Mouse (Mus musculus) ES-Bruce4 (cell line): ENCODE data around the gene Herc4. TPM values are rescaled to one million over a fixed set of nuclear protein-coding genes. Genes with fewer than 3 reads are reported as not detected.
"Not testable (repeated sequence)": the region's sequence is repeated elsewhere in the genome, so short reads cannot be mapped to it uniquely, and the experiment has no call there.

Experiments
- H3K27ac ChIP-seq: 2 replicates; pipeline ENCODE4 v1.5.1; 2012; ENCODE audit warnings: low read length, inconsistent platforms; ENCODE audit not compliant: insufficient read depth
- H3K27me3 ChIP-seq: 2 replicates; pipeline ENCODE4 v1.6.1; 2012; ENCODE audit warnings: mild to moderate bottlenecking, low read length, inconsistent platforms; ENCODE audit not compliant: control insufficient read depth, poor library complexity, insufficient read depth, severe bottlenecking
- H3K36me3 ChIP-seq: 2 replicates; pipeline ENCODE4 v1.6.1; 2012; ENCODE audit warnings: inconsistent platforms, mild to moderate bottlenecking, low read length, moderate library complexity; ENCODE audit not compliant: control insufficient read depth, poor library complexity, insufficient read depth, severe bottlenecking
- H3K4me1 ChIP-seq: one replicate; pipeline ENCODE4 v1.8.1; 2011; ENCODE audit warnings: low read length; ENCODE audit not compliant: control insufficient read depth, insufficient read depth
- H3K4me3 ChIP-seq: 2 replicates; pipeline ENCODE4 v1.5.1; 2011; ENCODE audit warnings: low read depth, mild to moderate bottlenecking, low read length
- H3K9ac ChIP-seq: 2 replicates; pipeline ENCODE4 v1.6.1; 2012; ENCODE audit warnings: low read depth, mild to moderate bottlenecking, inconsistent platforms; ENCODE audit not compliant: poor library complexity, severe bottlenecking
- H3K9me3 ChIP-seq: replicated peaks from 2 replicates; pipeline ENCODE4 v1.6.1; 2012; ENCODE audit warnings: mild to moderate bottlenecking, low read length, inconsistent platforms; ENCODE audit not compliant: control insufficient read depth, poor library complexity, insufficient read depth, severe bottlenecking
- CTCF ChIP-seq: IDR thresholded peaks from one replicate; pipeline ENCODE4 v1.8.1; 2011; ENCODE audit warnings: low read depth, low read length
- EP300 ChIP-seq: IDR thresholded peaks from 2 replicates; pipeline ENCODE4 v1.6.1; 2011; ENCODE audit warnings: low read depth, low read length; ENCODE audit not compliant: insufficient read depth
- POLR2A ChIP-seq: IDR thresholded peaks from one replicate; pipeline ENCODE4 v1.8.1; 2011; ENCODE audit warnings: low read length; ENCODE audit not compliant: insufficient read depth
- polyA plus RNA-seq: library from polyadenylated mRNA; stranded (reverse); fragments of >200 nt; gene quantifications from 2 replicates; pipeline ENCODE4 v1.2.4, GENCODE M21; 2011; ENCODE audit warnings: low read depth; ENCODE audit not compliant: missing spikeins, insufficient read depth, insufficient read length

Herc4 gene
- polyA plus RNA-seq, 1 experiment, result 139 TPM

- no peak overlapping the region for H3K9ac ChIP-seq
- H3K27ac ChIP-seq, result no peak overlapping the region
- peaks cover 2% of the 10 kb centered on the region for H3K4me1 ChIP-seq
- H3K4me3 ChIP-seq, result no peak overlapping the region
- peaks cover 2% of the 10 kb centered on the region; the same call in 1 of the 2 replicates for H3K36me3 ChIP-seq
- peaks cover 4% of the 10 kb centered on the region for H3K9me3 ChIP-seq
- TF ChIP-seq EP300 (no peak), CTCF (no peak), POLR2A (no peak)
- H3K27me3 ChIP-seq, result no peaks in the 10 kb centered on the region
Measured at GRCm38 (mm10) chr10:63341351-63341750, 97.7 kb downstream of the Herc4 start.

- peaks cover 4% of the 10 kb centered on the region for H3K4me1 ChIP-seq
- H3K36me3 ChIP-seq, result no peaks in the 10 kb centered on the region
- H3K9me3 ChIP-seq, result peaks cover 4% of the 10 kb centered on the region
- no peak overlapping the region for H3K4me3 ChIP-seq
- H3K27ac ChIP-seq, result no peak overlapping the region
- no peaks in the 10 kb centered on the region for H3K27me3 ChIP-seq
- H3K9ac ChIP-seq, result no peak overlapping the region
- TF ChIP-seq POLR2A (no peak), CTCF (no peak), EP300 (no peak)
Measured at GRCm38 (mm10) chr10:63344751-63345150, 101.1 kb downstream of the Herc4 start.

GRCm38 (mm10) chr10:63348291-63348690, 104.7 kb downstream of the Herc4 start:
- H3K4me1 ChIP-seq, result peaks cover 6% of the 10 kb centered on the region
- peak overlapping the region; percentile 87 for H3K27ac ChIP-seq
- no peak overlapping the region for H3K4me3 ChIP-seq
- H3K27me3 ChIP-seq, result no peaks in the 10 kb centered on the region
- TF ChIP-seq CTCF (no peak), EP300 (peak; percentile 48; the same call in 1 of the 2 replicates), POLR2A (no peak)
- H3K9me3 ChIP-seq, result peaks cover 5% of the 10 kb centered on the region
- no peak overlapping the region for H3K9ac ChIP-seq
- H3K36me3 ChIP-seq, result no peaks in the 10 kb centered on the region

DNA sequence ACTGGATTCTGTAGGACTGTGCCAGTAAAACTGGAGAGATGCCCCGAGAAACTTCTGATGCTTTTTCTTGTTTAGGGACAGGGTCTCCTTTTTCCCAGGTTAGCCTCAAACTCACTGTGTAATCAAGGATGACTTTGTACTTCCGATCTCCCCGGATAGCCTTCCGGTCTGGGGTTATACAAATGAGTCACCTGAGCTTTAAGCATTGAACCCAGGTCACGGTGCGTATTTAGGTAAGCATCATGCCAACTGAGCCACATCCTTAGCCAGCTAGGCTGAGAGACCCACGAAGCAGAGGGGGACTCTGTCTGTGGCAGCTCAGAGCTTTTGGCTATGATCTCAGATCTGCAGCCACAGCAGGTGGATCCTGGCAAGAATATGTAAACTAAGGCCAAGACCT, 107.1 kb downstream of the Herc4 start:
- Histone ChIP-seq H3K4me1 (peaks cover 6% of the 10 kb centered on the region), H3K27me3 (no peaks in the 10 kb centered on the region), H3K4me3 (no peak overlapping the region; the same call in 1 of the 2 replicates), H3K9ac (no peak overlapping the region), H3K9me3 (peaks cover 13% of the 10 kb centered on the region; the same call in 1 of the 2 replicates), H3K36me3 (no peaks in the 10 kb centered on the region), H3K27ac (peak overlapping the region; percentile 5; the same call in 1 of the 2 replicates)
- TF ChIP-seq EP300 (no peak), CTCF (no peak)

DNA sequence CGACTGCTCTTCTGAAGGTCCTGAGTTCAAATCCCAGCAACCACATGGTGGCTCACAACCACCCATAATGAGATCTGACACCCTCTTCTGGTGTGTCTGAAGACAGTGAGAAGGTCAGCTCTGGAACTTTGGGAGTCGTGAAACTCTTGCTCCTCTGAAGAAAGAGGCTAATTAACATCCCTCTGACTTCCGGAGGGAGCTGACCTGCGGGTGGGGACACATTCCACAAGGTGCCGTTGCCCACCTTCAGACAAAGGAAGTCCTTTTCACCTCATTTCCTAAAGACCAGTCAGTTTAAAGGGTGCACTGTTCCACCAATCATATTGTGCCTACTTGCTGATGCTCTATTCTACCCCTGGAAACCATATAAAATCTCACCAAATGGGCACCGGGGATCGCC, 107.5 kb downstream of the Herc4 start:
- H3K4me1 ChIP-seq, H3K36me3 ChIP-seq, H3K4me3 ChIP-seq, H3K9ac ChIP-seq, H3K27me3 ChIP-seq, H3K27ac ChIP-seq: not testable (repeated sequence)
- peaks cover 16% of the 10 kb centered on the region for H3K9me3 ChIP-seq
- peak; percentile 78; the same call in 1 of the 2 replicates for TF ChIP-seq EP300

GRCm38 (mm10) chr10:63352111-63352510, 108.5 kb downstream of the Herc4 start:
- no peak overlapping the region for H3K4me3 ChIP-seq
- H3K4me1 ChIP-seq, result peaks cover 6% of the 10 kb centered on the region
- no peak for TF ChIP-seq EP300
- H3K36me3 ChIP-seq, result no peaks in the 10 kb centered on the region
- H3K9ac ChIP-seq, result no peak overlapping the region
- H3K27ac ChIP-seq, result no peak overlapping the region
- H3K9me3 ChIP-seq, result peaks cover 23% of the 10 kb centered on the region
- H3K27me3 ChIP-seq, result no peaks in the 10 kb centered on the region

DNA sequence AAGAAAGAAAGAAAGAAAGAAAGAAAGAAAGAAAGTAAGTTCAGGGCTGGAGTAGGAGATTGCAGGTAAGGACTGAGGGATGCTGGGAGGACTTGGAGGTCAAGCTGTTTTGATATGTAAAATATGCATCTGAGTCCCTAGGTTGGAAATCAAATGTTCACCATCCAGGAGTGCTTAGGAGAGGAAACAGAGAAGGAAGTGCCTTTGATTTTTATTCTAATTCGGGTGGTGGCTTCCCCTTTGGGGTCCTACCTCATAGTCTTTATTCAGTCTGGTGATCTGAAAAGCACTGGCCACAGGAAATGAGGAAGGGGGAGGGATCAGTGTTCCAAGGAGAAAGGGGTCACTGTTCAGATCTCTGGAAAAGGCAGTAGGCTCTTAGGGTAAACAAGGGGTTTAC, 116.9 kb downstream of the Herc4 start:
- H3K9me3 ChIP-seq, result peaks cover 39% of the 10 kb centered on the region
- H3K4me1 ChIP-seq, result peaks cover 1% of the 10 kb centered on the region
- no peaks in the 10 kb centered on the region for H3K36me3 ChIP-seq
- no peak overlapping the region for H3K9ac ChIP-seq
- TF ChIP-seq POLR2A (no peak), EP300 (no peak), CTCF (no peak)
- H3K4me3 ChIP-seq, result no peak overlapping the region
- H3K27ac ChIP-seq, result peak overlapping the region; percentile 63; the same call in 1 of the 2 replicates
- H3K27me3 ChIP-seq, result no peaks in the 10 kb centered on the region
